Mouse (Mus musculus) cortical plate, adult 2 months (tissue): ENCODE measurements at regions not wholly inside any gene's neighbourhood (a gene's known extent, or its start where the extent isn't known, plus 50 kb on each side); places are given as distances from the start of the nearest gene placed in this dataset.

Experiments
- CTCF ChIP-seq: fragments of 200-500 bp; IDR thresholded peaks from 2 replicates; pipeline ENCODE4 v1.5.1; 2011; ENCODE audit warnings: mild to moderate bottlenecking, control low read depth, low read length; ENCODE audit not compliant: insufficient read depth; ENCODE audit errors: extremely low read depth
- POLR2A ChIP-seq: fragments of 200-500 bp; IDR thresholded peaks from 2 replicates; pipeline ENCODE4 v1.6.1; 2011; ENCODE audit warnings: mild to moderate bottlenecking, low read length, control low read depth; ENCODE audit not compliant: insufficient read depth; ENCODE audit errors: extremely low read depth

DNA sequence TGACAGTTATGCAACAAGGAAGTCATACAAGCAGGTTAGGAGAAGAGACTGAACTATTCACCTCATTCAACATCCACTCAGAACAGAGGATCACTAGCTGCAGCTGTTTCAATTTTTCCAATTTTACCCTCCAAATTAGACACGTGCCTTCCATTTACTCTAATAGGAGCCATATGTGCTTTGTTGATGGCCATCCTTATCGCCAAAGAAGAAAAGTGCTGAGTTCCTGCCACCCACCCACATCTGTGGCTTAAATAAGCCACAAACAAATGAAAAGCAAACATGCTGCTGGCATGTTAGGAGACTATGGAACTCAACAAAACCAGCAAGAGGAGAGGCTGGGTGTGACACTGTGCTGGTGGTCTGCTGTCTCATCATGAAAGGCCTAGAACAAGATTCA, 1786.1 kb downstream of the 9330182O14Rik start:
- TF ChIP-seq POLR2A (no peak), CTCF (no peak)
